Mouse (Mus musculus) liver, embryonic 16.5 days (tissue): Measurements from ENCODE around the gene Zfp512b. TPM values are rescaled to one million over a fixed set of nuclear protein-coding genes. Genes with fewer than 3 reads are reported as not detected.
A peak's percentile ranks its signal among the peaks of the same experiment; 100 is the strongest.

Experiments used
- ATAC-seq: fragments of 200-750 bp; cut with Nextera tagmentation; 2 replicates; pipeline ENCODE4 v1.8.0; 2017; ENCODE audit warnings: low read depth, mild to moderate bottlenecking, moderate number of reproducible peaks, moderate library complexity
- H3K27ac ChIP-seq: fragments of 300-500 bp; sonication (generic); 2 replicates; pipeline ENCODE4 v1.5.1; 2014; ENCODE audit warnings: mild to moderate bottlenecking, low read length
- H3K27me3 ChIP-seq: fragments of 300-500 bp; sonication (generic); 2 replicates; pipeline ENCODE4 v1.6.1; 2014; ENCODE audit warnings: low read depth, low read length, mixed read lengths; ENCODE audit not compliant: control insufficient read depth, insufficient read depth
- H3K36me3 ChIP-seq: fragments of 300-500 bp; sonication (generic); 2 replicates; pipeline ENCODE4 v1.6.1; 2014; ENCODE audit warnings: mild to moderate bottlenecking; ENCODE audit not compliant: control insufficient read depth, insufficient read depth
- H3K4me1 ChIP-seq: fragments of 300-500 bp; sonication (generic); 2 replicates; pipeline ENCODE4 v1.6.1; 2014; ENCODE audit warnings: low read depth, low read length, mixed read lengths; ENCODE audit not compliant: control insufficient read depth
- H3K4me2 ChIP-seq: fragments of 300-500 bp; sonication (generic); 2 replicates; pipeline ENCODE4 v1.6.1; 2014; ENCODE audit warnings: low read depth, low read length, mixed read lengths
- H3K4me3 ChIP-seq: fragments of 300-500 bp; sonication (generic); 2 replicates; pipeline ENCODE4 v1.5.1; 2014; ENCODE audit warnings: low read depth, mild to moderate bottlenecking, low read length
- H3K9ac ChIP-seq: fragments of 300-500 bp; sonication (generic); 2 replicates; pipeline ENCODE4 v1.6.1; 2014; ENCODE audit warnings: low read depth, low read length
- H3K9me3 ChIP-seq: fragments of 300-500 bp; sonication (generic); replicated peaks from 2 replicates; pipeline ENCODE4 v1.6.1; 2016; ENCODE audit warnings: low read length; ENCODE audit not compliant: control insufficient read depth
- WGBS: fragments of 180-500 bp; shearing (Covaris S2); extraction: QIAGEN DNeasy Blood & Tissue Kit; methylation state at CpG from one replicate; pipeline ENCODE4 v1.1.7; 2014; ENCODE audit not compliant: insufficient replicate concordance; 5-methylcytosine and 5-hydroxymethylcytosine counted together
- polyA plus RNA-seq: library from polyadenylated mRNA; unstranded; fragments of >200 nt; fragmentation: Nextera tagmentation; extraction: Ambion mirVana; gene quantifications from 2 replicates; pipeline ENCODE4 v1.2.1, GENCODE M21; 2015

Zfp512b gene
- 6.2 and 7.6 TPM in 2 replicates for polyA plus RNA-seq

GRCm38 (mm10) chr2:181592231-181593041 lies at the start of gene Zfp512b:
Gene Zfp512b (minus strand): TSS chr2:181592803.
- H3K27ac ChIP-seq, result peak within 1 kb of the TSS; percentile 82
- H3K4me3 ChIP-seq, result peak within 1 kb of the TSS; percentile 85
- H3K4me2 ChIP-seq, result peak within 1 kb of the TSS; percentile 93
- WGBS, result under 1% methylated on average over 67 of the region's 97 CpGs
- H3K9me3 ChIP-seq, result no peaks in the 10 kb centered on the region
- H3K4me1 ChIP-seq, result peaks cover 30% of the 10 kb centered on the region
- peak within 1 kb of the TSS; percentile 83 for H3K9ac ChIP-seq
- peak; percentile 59 for ATAC-seq
- no peaks in the 10 kb centered on the region for H3K27me3 ChIP-seq
- peaks cover 8% of the 10 kb centered on the region for H3K36me3 ChIP-seq

GRCm38 (mm10) chr2:181635865-181636264 lies 43.3 kb upstream of the Zfp512b start:
- Histone ChIP-seq H3K27ac (no peak overlapping the region), H3K4me2 (no peak overlapping the region), H3K27me3 (no peaks in the 10 kb centered on the region), H3K4me1 (no peaks in the 10 kb centered on the region), H3K9me3 (no peaks in the 10 kb centered on the region), H3K9ac (no peak overlapping the region), H3K36me3 (peaks cover 28% of the 10 kb centered on the region), H3K4me3 (no peak overlapping the region)
- ATAC-seq, result no peak
- WGBS, result 78% methylated on average over 3 of the region's 3 CpGs

- ATAC-seq, result no peak
- peaks cover 24% of the 10 kb centered on the region for H3K36me3 ChIP-seq
- no peaks in the 10 kb centered on the region for H3K27me3 ChIP-seq
- no peak overlapping the region for H3K27ac ChIP-seq
- H3K4me2 ChIP-seq, result no peak overlapping the region
- H3K9ac ChIP-seq, result no peak overlapping the region
- 96% methylated on average over 6 of the region's 6 CpGs for WGBS
- no peak overlapping the region for H3K4me3 ChIP-seq
- H3K4me1 ChIP-seq, result no peaks in the 10 kb centered on the region; the same call in 1 of the 2 replicates
- no peaks in the 10 kb centered on the region for H3K9me3 ChIP-seq
These were observed 40.0 kb upstream of the Zfp512b start for GRCm38 (mm10) chr2:181632624-181633023.

- Histone ChIP-seq H3K4me2 (no peak overlapping the region), H3K27me3 (no peaks in the 10 kb centered on the region), H3K9ac (no peak overlapping the region), H3K4me3 (no peak overlapping the region), H3K27ac (no peak overlapping the region), H3K9me3 (no peaks in the 10 kb centered on the region), H3K4me1 (no peaks in the 10 kb centered on the region; the same call in 1 of the 2 replicates), H3K36me3 (peaks cover 3% of the 10 kb centered on the region; the same call in 1 of the 2 replicates)
- ATAC-seq, result no peak
These were observed 35.9 kb upstream of the Zfp512b start for GRCm38 (mm10) chr2:181628471-181628870.

- Histone ChIP-seq H3K27ac (no peak overlapping the region), H3K36me3 (peaks cover 16% of the 10 kb centered on the region), H3K9me3 (no peaks in the 10 kb centered on the region), H3K4me2 (no peak overlapping the region), H3K4me1 (no peaks in the 10 kb centered on the region; the same call in 1 of the 2 replicates), H3K4me3 (no peak overlapping the region), H3K9ac (no peak overlapping the region), H3K27me3 (no peaks in the 10 kb centered on the region)
- no peak for ATAC-seq
These were observed 30.8 kb upstream of the Zfp512b start for GRCm38 (mm10) chr2:181623401-181623800.

GRCm38 (mm10) chr2:181618761-181619495 lies 26.3 kb upstream of the Zfp512b start:
- no peak overlapping the region for H3K4me3 ChIP-seq
- no peak overlapping the region for H3K4me2 ChIP-seq
- H3K9ac ChIP-seq, result no peak overlapping the region
- 70% methylated on average over 5 of the region's 5 CpGs for WGBS
- H3K27me3 ChIP-seq, result no peaks in the 10 kb centered on the region
- no peak overlapping the region for H3K27ac ChIP-seq
- H3K9me3 ChIP-seq, result no peaks in the 10 kb centered on the region
- peaks cover 18% of the 10 kb centered on the region for H3K36me3 ChIP-seq
- ATAC-seq, result no peak
- H3K4me1 ChIP-seq, result no peaks in the 10 kb centered on the region

GRCm38 (mm10) chr2:181602367-181602766 lies 9.8 kb upstream of the Zfp512b start:
- Histone ChIP-seq H3K9me3 (no peaks in the 10 kb centered on the region), H3K4me2 (peak overlapping the region; percentile 89), H3K27me3 (peaks cover 19% of the 10 kb centered on the region), H3K9ac (peak overlapping the region; percentile 73; the same call in 1 of the 2 replicates), H3K4me1 (peaks cover 32% of the 10 kb centered on the region), H3K36me3 (no peaks in the 10 kb centered on the region), H3K27ac (no peak overlapping the region), H3K4me3 (peak overlapping the region; percentile 67)
- no peak for ATAC-seq
- 48% methylated on average over 4 of the region's 4 CpGs for WGBS

- no peak for ATAC-seq
- Histone ChIP-seq H3K36me3 (no peaks in the 10 kb centered on the region), H3K27ac (peak overlapping the region; percentile 54), H3K4me1 (peaks cover 32% of the 10 kb centered on the region), H3K27me3 (peaks cover 19% of the 10 kb centered on the region), H3K4me3 (peak overlapping the region; percentile 67), H3K9me3 (no peaks in the 10 kb centered on the region), H3K4me2 (peak overlapping the region; percentile 89), H3K9ac (peak overlapping the region; percentile 73)
- 23% methylated on average over 10 of the region's 10 CpGs for WGBS
These were observed 9.1 kb upstream of the Zfp512b start for GRCm38 (mm10) chr2:181601751-181602145.
